Mouse (Mus musculus) kidney, adult 2 months (tissue): Measurements from ENCODE around the gene Inha.

Experiments
- CTCF ChIP-seq: fragments of 200-500 bp; conservative IDR thresholded peaks from 2 replicates; pipeline ENCODE4 v1.5.1; 2011; ENCODE audit warnings: low read depth, mild to moderate bottlenecking, control low read depth, low read length, moderate library complexity, mixed read lengths; ENCODE audit not compliant: insufficient read depth, insufficient read length
- POLR2A ChIP-seq: fragments of 200-500 bp; IDR thresholded peaks from one replicate; pipeline ENCODE4 v1.6.1; 2011; ENCODE audit warnings: low read depth, low read length, control low read depth

- TF ChIP-seq POLR2A (no peak), CTCF (no peak)
These were observed 26.7 kb downstream of the Inha start for GRCm38 (mm10) chr1:75533325-75534252.
